Mouse (Mus musculus) forebrain, embryonic 11.5 days (tissue): ENCODE measurements at regions not wholly inside any gene's neighbourhood (a gene's known extent, or its start where the extent isn't known, plus 50 kb on each side); places are given as distances from the start of the nearest gene placed in this dataset.

Experiments
- ATAC-seq: fragments of 200-750 bp; cut with Nextera tagmentation; replicated peaks from 2 replicates; pipeline ENCODE4 v1.8.0; 2017; ENCODE audit warnings: moderate TSS enrichment; ENCODE audit not compliant: low FRiP score
- DNase-seq: peaks from one replicate; pipeline ENCODE4 v3.0.0-alpha.2; 2017; ENCODE audit warnings: low spot score
- H3K27ac ChIP-seq: fragments of 300-500 bp; sonication (generic); 2 replicates; pipeline ENCODE4 v1.5.1; 2014; ENCODE audit warnings: low read depth, low read length
- H3K27me3 ChIP-seq: fragments of 300-500 bp; sonication (generic); 2 replicates; pipeline ENCODE4 v1.6.1; 2014; ENCODE audit warnings: mild to moderate bottlenecking, low read length, mixed read lengths; ENCODE audit not compliant: control insufficient read depth, insufficient read depth
- H3K36me3 ChIP-seq: fragments of 300-500 bp; sonication (generic); 2 replicates; pipeline ENCODE4 v1.6.1; 2014; ENCODE audit warnings: mild to moderate bottlenecking, low read length, moderate library complexity, mixed read lengths; ENCODE audit not compliant: control insufficient read depth, insufficient read depth
- H3K4me1 ChIP-seq: fragments of 300-500 bp; sonication (generic); replicated peaks from 2 replicates; pipeline ENCODE4 v1.6.1; 2014; ENCODE audit warnings: low read length, mixed read lengths; ENCODE audit not compliant: control insufficient read depth, insufficient read depth
- H3K4me2 ChIP-seq: fragments of 300-500 bp; sonication (generic); 2 replicates; pipeline ENCODE4 v1.6.1; 2014; ENCODE audit warnings: low read depth, mild to moderate bottlenecking, low read length, moderate library complexity, mixed read lengths; ENCODE audit not compliant: severe bottlenecking
- H3K4me3 ChIP-seq: fragments of 300-500 bp; sonication (generic); 2 replicates; pipeline ENCODE4 v1.5.1; 2014; ENCODE audit warnings: low read depth, low read length
- H3K9ac ChIP-seq: fragments of 300-500 bp; sonication (generic); 2 replicates; pipeline ENCODE4 v1.6.1; 2014; ENCODE audit warnings: low read length
- H3K9me3 ChIP-seq: fragments of 300-500 bp; sonication (generic); 2 replicates; pipeline ENCODE4 v1.6.1; 2016; ENCODE audit warnings: low read length, mixed read lengths; ENCODE audit not compliant: control insufficient read depth
- WGBS: fragments of 180-500 bp; shearing (Covaris S2); extraction: QIAGEN DNeasy Blood & Tissue Kit; methylation state at CpG from one replicate; pipeline ENCODE4 v1.1.7; 2014; 5-methylcytosine and 5-hydroxymethylcytosine counted together

GRCm38 (mm10) chr11:88778326-88778725, 60.0 kb upstream of the Msi2 start:
- no peaks in the 10 kb centered on the region for H3K27me3 ChIP-seq
- ATAC-seq (no peak), DNase-seq (no peak)
- peaks cover 9% of the 10 kb centered on the region; the same call in 1 of the 2 replicates for H3K4me1 ChIP-seq
- WGBS = 94% methylated on average over 6 of the region's 6 CpGs
- H3K27ac ChIP-seq = no peak overlapping the region
- no peaks in the 10 kb centered on the region for H3K9me3 ChIP-seq
- H3K36me3 ChIP-seq = no peaks in the 10 kb centered on the region
- H3K4me3 ChIP-seq = no peak overlapping the region
- H3K4me2 ChIP-seq = no peak overlapping the region
- no peak overlapping the region for H3K9ac ChIP-seq

GRCm38 (mm10) chr11:88774401-88774931, 56.2 kb upstream of the Msi2 start:
- WGBS = 18% methylated on average over 4 of the region's 4 CpGs
- Histone ChIP-seq H3K9ac (no peak overlapping the region), H3K27ac (peak overlapping the region; percentile 52; the same call in 1 of the 2 replicates), H3K4me3 (no peak overlapping the region), H3K27me3 (no peaks in the 10 kb centered on the region), H3K4me1 (peaks cover 11% of the 10 kb centered on the region; the same call in 1 of the 2 replicates), H3K36me3 (no peaks in the 10 kb centered on the region), H3K4me2 (no peak overlapping the region), H3K9me3 (no peaks in the 10 kb centered on the region)
- ATAC-seq = peak; percentile 72
- DNase-seq = no peak

GRCm38 (mm10) chr11:88773961-88774360, 55.6 kb upstream of the Msi2 start:
- peaks cover 11% of the 10 kb centered on the region; the same call in 1 of the 2 replicates for H3K4me1 ChIP-seq
- DNase-seq = no peak
- H3K9me3 ChIP-seq = no peaks in the 10 kb centered on the region
- ATAC-seq = no peak
- H3K27ac ChIP-seq = no peak overlapping the region
- H3K4me2 ChIP-seq = no peak overlapping the region
- H3K9ac ChIP-seq = no peak overlapping the region
- 57% methylated on average over 6 of the region's 6 CpGs for WGBS
- H3K27me3 ChIP-seq = no peaks in the 10 kb centered on the region
- no peaks in the 10 kb centered on the region for H3K36me3 ChIP-seq
- H3K4me3 ChIP-seq = no peak overlapping the region

- H3K4me2 ChIP-seq = no peak overlapping the region
- no peaks in the 10 kb centered on the region for H3K9me3 ChIP-seq
- WGBS = 77% methylated on average over 7 of the region's 7 CpGs
- no peaks in the 10 kb centered on the region for H3K36me3 ChIP-seq
- no peak overlapping the region for H3K27ac ChIP-seq
- ATAC-seq (no peak), DNase-seq (no peak)
- no peaks in the 10 kb centered on the region for H3K27me3 ChIP-seq
- H3K9ac ChIP-seq = no peak overlapping the region
- H3K4me1 ChIP-seq = peaks cover 11% of the 10 kb centered on the region; the same call in 1 of the 2 replicates
- H3K4me3 ChIP-seq = no peak overlapping the region
These were observed 52.1 kb upstream of the Msi2 start for GRCm38 (mm10) chr11:88770405-88770804.
